Mouse (Mus musculus) forebrain, embryonic 13.5 days (tissue): ENCODE measurements around the gene Scfd1. TPM values are rescaled to one million over a fixed set of nuclear protein-coding genes. Genes with fewer than 3 reads are reported as not detected.

Experiments
- ATAC-seq: fragments of 200-750 bp; cut with Nextera tagmentation; 2 replicates; pipeline ENCODE4 v1.8.0; 2017
- H3K27ac ChIP-seq: fragments of 300-500 bp; sonication (generic); 2 replicates; pipeline ENCODE4 v1.5.1; 2015; ENCODE audit warnings: inconsistent platforms, mild to moderate bottlenecking, moderate library complexity
- H3K27me3 ChIP-seq: fragments of 300-500 bp; sonication (generic); 2 replicates; pipeline ENCODE4 v1.6.1; 2015; ENCODE audit warnings: mild to moderate bottlenecking, inconsistent platforms
- H3K36me3 ChIP-seq: fragments of 300-500 bp; sonication (generic); 2 replicates; pipeline ENCODE4 v1.6.1; 2015; ENCODE audit warnings: mild to moderate bottlenecking, inconsistent platforms; ENCODE audit not compliant: poor library complexity, severe bottlenecking
- H3K4me1 ChIP-seq: fragments of 300-500 bp; sonication (generic); 2 replicates; pipeline ENCODE4 v1.6.1; 2015; ENCODE audit warnings: inconsistent platforms
- H3K4me2 ChIP-seq: fragments of 300-500 bp; sonication (generic); 2 replicates; pipeline ENCODE4 v1.6.1; 2015; ENCODE audit warnings: inconsistent platforms, mild to moderate bottlenecking, moderate library complexity
- H3K4me3 ChIP-seq: fragments of 300-500 bp; sonication (generic); 2 replicates; pipeline ENCODE4 v1.5.1; 2015; ENCODE audit warnings: mild to moderate bottlenecking, inconsistent platforms
- H3K9ac ChIP-seq: fragments of 300-500 bp; sonication (generic); 2 replicates; pipeline ENCODE4 v1.6.1; 2015; ENCODE audit warnings: mild to moderate bottlenecking, inconsistent platforms
- H3K9me3 ChIP-seq: fragments of 300-500 bp; sonication (generic); replicated peaks from 2 replicates; pipeline ENCODE4 v1.6.1; 2016; ENCODE audit warnings: inconsistent platforms
- WGBS: fragments of 180-500 bp; shearing (Covaris S2); methylation state at CpG from one replicate; pipeline ENCODE4 v1.1.7; 2015; 5-methylcytosine and 5-hydroxymethylcytosine counted together
- polyA plus RNA-seq: library from polyadenylated mRNA; unstranded; fragments of >200 nt; fragmentation: Nextera tagmentation; extraction: Ambion mirVana; gene quantifications from 2 replicates; pipeline ENCODE4 v1.2.1, GENCODE M21; 2015

Gene Scfd1
- polyA plus RNA-seq: 62.8 and 65.7 TPM in 2 replicates

DNA sequence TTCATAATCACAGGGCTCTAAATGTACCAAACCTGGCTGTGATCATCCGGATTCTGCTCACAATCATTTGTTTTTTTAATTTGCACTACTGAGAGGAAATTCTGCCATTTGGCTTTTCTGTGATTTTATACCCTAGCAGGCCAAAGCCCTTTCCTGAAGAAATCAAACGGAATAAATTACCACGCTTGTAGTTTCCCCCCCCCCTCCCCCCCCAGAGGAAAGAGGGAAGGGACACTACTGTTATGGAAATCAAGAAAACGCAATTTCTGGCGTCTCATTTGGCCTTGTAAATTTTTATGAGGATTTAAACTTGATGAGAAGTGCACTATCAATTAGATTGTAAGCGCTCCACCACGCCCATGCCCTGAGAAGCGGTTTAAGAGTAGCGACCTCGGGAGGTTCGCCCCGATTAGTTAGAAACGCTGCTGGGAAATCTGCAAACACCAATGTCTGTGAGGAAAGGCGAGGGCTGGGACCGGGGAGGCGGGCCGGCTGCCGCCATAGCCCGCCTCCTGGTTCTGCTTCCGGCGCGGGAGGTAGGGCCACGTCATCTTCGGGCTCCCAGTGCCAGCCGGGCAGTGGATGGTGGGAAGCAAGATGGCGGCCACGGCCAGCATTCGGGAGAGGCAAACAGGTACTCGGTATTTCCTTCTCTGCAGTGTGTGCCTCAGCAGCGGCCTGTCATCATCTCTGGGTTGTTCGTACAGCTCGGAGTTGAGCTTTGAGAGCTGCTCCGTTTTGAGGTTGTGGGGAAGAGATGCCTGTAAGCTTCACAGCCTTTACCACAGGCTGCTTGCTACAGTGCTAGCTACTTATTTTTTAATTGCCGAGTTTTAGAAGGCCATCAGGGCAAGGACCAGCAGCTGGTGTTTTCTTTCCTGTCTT, at the start of gene Scfd1:
Scfd1 (plus strand) TSS at position 508 of the 885 bp plus-strand sequence.
- peak; percentile 100 for ATAC-seq
- Histone ChIP-seq H3K27ac (peak within 1 kb of the TSS; percentile 77), H3K36me3 (peaks cover 25% of the 10 kb centered on the region), H3K27me3 (no peaks in the 10 kb centered on the region), H3K4me3 (peak within 1 kb of the TSS; percentile 69), H3K4me1 (peaks cover 4% of the 10 kb centered on the region; the same call in 1 of the 2 replicates), H3K4me2 (peak within 1 kb of the TSS; percentile 68), H3K9me3 (no peaks in the 10 kb centered on the region), H3K9ac (peak within 1 kb of the TSS; percentile 80)
- under 1% methylated on average over 33 of the region's 34 CpGs for WGBS

DNA sequence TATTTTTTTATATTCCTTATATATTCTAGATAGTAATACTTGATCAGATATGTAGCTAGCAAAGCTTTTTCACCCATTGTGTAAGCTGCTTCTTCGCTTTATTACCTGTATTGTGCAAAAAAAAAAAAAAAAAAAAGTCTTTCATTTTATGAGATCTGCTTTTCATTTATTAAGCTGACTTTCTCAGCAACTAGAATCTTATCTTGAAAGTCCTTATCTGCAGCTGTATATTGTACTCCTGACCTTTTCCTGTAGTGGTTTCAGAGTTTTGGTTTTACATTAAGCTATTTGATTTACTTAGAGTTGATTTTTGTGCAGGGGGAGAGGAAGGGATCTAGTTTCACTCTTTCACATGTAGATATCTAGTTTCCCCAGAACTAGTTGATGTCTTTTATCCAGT, 40.3 kb upstream of the Scfd1 start:
- no peaks in the 10 kb centered on the region for H3K27me3 ChIP-seq
- no peaks in the 10 kb centered on the region for H3K4me1 ChIP-seq
- WGBS: 100% methylated on average over 1 of the region's 1 CpGs
- no peak overlapping the region for H3K4me3 ChIP-seq
- H3K4me2 ChIP-seq: no peak overlapping the region
- H3K9ac ChIP-seq: no peak overlapping the region
- H3K9me3 ChIP-seq: no peaks in the 10 kb centered on the region
- no peaks in the 10 kb centered on the region for H3K36me3 ChIP-seq
- ATAC-seq: no peak
- no peak overlapping the region for H3K27ac ChIP-seq

GRCm38 (mm10) chr12:51346121-51346520, 31.2 kb upstream of the Scfd1 start:
- H3K4me1 ChIP-seq: peaks cover 23% of the 10 kb centered on the region
- H3K27ac ChIP-seq: no peak overlapping the region
- no peak for ATAC-seq
- H3K27me3 ChIP-seq: no peaks in the 10 kb centered on the region
- H3K9me3 ChIP-seq: no peaks in the 10 kb centered on the region
- WGBS: 32% methylated on average over 4 of the region's 4 CpGs
- H3K36me3 ChIP-seq: no peaks in the 10 kb centered on the region
- no peak overlapping the region for H3K4me2 ChIP-seq
- H3K4me3 ChIP-seq: no peak overlapping the region
- H3K9ac ChIP-seq: no peak overlapping the region

DNA sequence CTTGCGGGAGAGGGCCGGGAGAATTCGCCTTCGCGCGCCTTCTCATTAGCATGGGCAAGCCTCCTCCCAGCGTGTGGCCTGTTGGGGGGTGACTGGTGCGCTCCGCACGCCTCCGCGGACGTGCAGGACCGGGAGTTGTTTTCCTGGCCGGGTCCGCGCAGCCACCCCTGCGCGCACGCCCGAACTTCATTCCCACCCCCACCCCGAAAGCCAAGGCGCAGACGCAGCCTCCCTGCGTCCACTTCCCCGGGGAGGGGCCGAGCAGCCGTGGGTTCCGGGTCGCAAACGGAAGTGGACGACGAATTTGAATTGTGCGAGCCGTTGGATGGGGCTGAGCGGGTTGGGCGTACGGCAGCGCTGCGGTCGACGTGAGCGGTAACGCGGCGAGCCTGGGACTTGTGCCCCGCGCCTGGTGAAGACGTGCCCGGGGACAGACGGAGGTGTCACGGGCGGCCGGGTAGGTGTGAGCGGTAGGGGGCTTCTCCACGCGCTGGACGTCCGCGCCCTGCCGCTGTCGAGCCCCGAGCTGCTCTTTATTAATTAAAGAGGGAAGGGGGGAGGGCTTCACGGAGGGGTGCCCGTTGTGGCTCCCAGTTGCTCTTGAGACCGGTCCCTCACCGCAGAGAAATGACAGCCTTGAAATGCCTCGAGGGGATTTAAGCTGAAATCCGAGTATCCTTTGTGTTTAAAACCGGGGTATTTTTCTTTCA, 29.2 kb upstream of the Scfd1 start, which contains the start of gene G2e3:
G2e3 (plus strand) TSS at position 74 of the 710 bp plus-strand sequence.
- peak; percentile 97 for ATAC-seq

GRCm38 (mm10) chr12:51348698-51348998, 28.7 kb upstream of the Scfd1 start:
- Histone ChIP-seq H3K9me3 (no peaks in the 10 kb centered on the region), H3K4me3 (peak overlapping the region; percentile 85), H3K4me2 (peak overlapping the region; percentile 61), H3K36me3 (peaks cover 20% of the 10 kb centered on the region), H3K27ac (peak overlapping the region; percentile 98), H3K4me1 (peaks cover 23% of the 10 kb centered on the region), H3K27me3 (no peaks in the 10 kb centered on the region), H3K9ac (peak overlapping the region; percentile 91)
- peak; percentile 50 for ATAC-seq
- under 1% methylated on average over 10 of the region's 10 CpGs for WGBS

More for the DNA sequence above, 29.2 kb upstream of the Scfd1 start, which contains the start of gene G2e3:
- Histone ChIP-seq H3K4me2 (peak within 1 kb of the TSS; percentile 61), H3K4me1 (peaks cover 23% of the 10 kb centered on the region), H3K27ac (peak within 1 kb of the TSS; percentile 98), H3K9ac (peak within 1 kb of the TSS; percentile 91), H3K27me3 (no peaks in the 10 kb centered on the region), H3K9me3 (no peaks in the 10 kb centered on the region), H3K4me3 (peak within 1 kb of the TSS; percentile 85), H3K36me3 (peaks cover 15% of the 10 kb centered on the region)
- under 1% methylated on average over 70 of the region's 70 CpGs for WGBS

DNA sequence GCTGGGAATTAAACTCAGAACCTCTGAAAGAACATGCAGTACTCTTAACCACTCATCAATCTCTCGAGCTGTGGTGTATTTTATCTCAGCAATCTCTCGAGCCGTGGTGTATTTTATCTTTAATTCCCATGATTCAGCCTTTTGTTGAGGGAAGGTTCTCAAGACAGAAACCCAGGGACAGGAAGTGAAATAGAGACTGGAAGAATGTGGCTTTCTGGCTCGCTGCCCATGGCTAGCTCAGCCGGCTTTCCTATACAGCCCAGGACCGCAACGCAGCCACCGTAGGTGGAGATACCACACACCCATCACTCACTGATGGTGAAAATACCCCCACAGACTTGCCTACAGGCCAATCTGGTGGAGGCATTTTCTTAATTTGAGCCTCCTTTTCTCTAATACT, 22.0 kb upstream of the Scfd1 start:
- Histone ChIP-seq H3K4me1 (peaks cover 7% of the 10 kb centered on the region), H3K4me3 (no peak overlapping the region), H3K36me3 (peaks cover 76% of the 10 kb centered on the region), H3K27me3 (no peaks in the 10 kb centered on the region), H3K9ac (no peak overlapping the region), H3K4me2 (no peak overlapping the region), H3K27ac (no peak overlapping the region), H3K9me3 (no peaks in the 10 kb centered on the region)
- 88% methylated on average over 8 of the region's 8 CpGs for WGBS
- ATAC-seq: no peak

DNA sequence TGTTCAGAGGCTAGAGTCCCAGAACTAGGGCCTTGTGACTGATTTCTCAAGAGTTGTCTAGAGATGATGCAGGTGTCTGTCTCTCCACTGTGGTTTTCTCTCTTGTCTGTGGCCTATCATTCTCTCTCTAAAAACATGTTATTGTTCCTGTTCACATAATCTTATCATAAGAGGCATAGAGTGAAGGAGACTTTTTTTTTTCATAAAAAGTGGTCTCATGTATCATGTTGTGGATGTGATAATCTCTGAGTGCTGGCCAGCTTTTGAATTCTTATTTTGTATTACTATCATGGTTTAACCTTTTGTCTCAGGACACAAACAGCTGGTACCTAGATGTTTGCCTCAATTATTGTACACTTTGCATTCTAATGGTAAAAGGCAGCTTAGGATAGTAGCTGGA, 16.0 kb upstream of the Scfd1 start:
- Histone ChIP-seq H3K4me2 (no peak overlapping the region), H3K4me3 (no peak overlapping the region), H3K27me3 (no peaks in the 10 kb centered on the region), H3K4me1 (no peaks in the 10 kb centered on the region), H3K27ac (no peak overlapping the region), H3K9ac (no peak overlapping the region), H3K36me3 (peaks cover 82% of the 10 kb centered on the region), H3K9me3 (no peaks in the 10 kb centered on the region)
- ATAC-seq: no peak

DNA sequence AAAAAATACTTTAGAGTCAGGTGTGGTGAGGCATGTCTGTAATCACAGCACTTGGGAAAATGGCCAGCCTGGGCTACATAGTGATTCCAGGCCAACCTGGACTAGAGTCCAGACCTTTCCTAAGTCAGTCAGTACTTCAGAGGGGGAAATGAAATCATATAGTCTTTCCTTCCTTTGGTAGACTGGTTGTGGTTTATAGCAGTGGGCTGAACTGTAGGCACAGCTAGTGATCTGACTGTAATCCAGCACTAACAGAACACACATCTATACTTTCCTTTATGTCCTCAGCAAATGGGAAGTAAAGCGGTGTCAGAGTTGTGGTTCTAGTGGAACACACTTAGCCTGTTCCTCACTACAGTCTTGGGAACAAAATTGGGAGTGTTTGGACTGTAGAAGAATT, 14.4 kb upstream of the Scfd1 start:
- Histone ChIP-seq H3K9ac (no peak overlapping the region), H3K4me3 (no peak overlapping the region), H3K27ac (no peak overlapping the region), H3K9me3 (no peaks in the 10 kb centered on the region), H3K27me3 (no peaks in the 10 kb centered on the region), H3K4me1 (no peaks in the 10 kb centered on the region), H3K36me3 (peaks cover 78% of the 10 kb centered on the region), H3K4me2 (no peak overlapping the region)
- 97% methylated on average over 1 of the region's 1 CpGs for WGBS
- no peak for ATAC-seq

- Histone ChIP-seq H3K27me3 (no peaks in the 10 kb centered on the region), H3K27ac (no peak overlapping the region), H3K4me2 (no peak overlapping the region), H3K9ac (no peak overlapping the region), H3K36me3 (peaks cover 70% of the 10 kb centered on the region), H3K9me3 (no peaks in the 10 kb centered on the region), H3K4me1 (no peaks in the 10 kb centered on the region), H3K4me3 (no peak overlapping the region)
- WGBS: 99% methylated on average over 3 of the region's 3 CpGs
- ATAC-seq: no peak
These were observed 8.8 kb upstream of the Scfd1 start for GRCm38 (mm10) chr12:51368504-51368903.

GRCm38 (mm10) chr12:51377888-51378190, 529 bp downstream of the Scfd1 start:
- 21% methylated on average over 6 of the region's 6 CpGs for WGBS
- Histone ChIP-seq H3K4me2 (peak overlapping the region; percentile 68), H3K9ac (peak overlapping the region; percentile 80), H3K27me3 (no peaks in the 10 kb centered on the region), H3K36me3 (peaks cover 19% of the 10 kb centered on the region), H3K4me3 (peak overlapping the region; percentile 69), H3K27ac (peak overlapping the region; percentile 77; the same call in 1 of the 2 replicates), H3K9me3 (no peaks in the 10 kb centered on the region), H3K4me1 (peaks cover 4% of the 10 kb centered on the region; the same call in 1 of the 2 replicates)
- no peak for ATAC-seq

DNA sequence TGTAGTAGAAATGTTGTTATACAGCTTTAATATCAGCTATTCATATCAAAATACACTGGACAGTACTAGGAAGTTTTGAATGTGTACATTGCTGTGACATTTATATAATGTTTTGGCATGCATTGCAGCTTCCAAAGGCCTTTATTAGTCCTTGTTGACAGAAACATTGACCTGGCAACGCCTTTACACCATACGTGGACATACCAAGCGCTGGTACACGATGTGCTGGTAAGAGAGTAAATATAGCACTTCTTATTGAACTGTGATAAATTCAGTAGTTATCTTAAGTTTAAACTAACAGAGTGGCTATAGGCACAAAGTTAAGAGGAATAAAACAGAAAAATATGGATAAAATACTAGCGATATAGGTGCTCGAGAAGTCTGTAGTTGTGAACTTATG, 22.6 kb downstream of the Scfd1 start:
- no peak for ATAC-seq
- H3K9ac ChIP-seq: no peak overlapping the region
- WGBS: 94% methylated on average over 6 of the region's 6 CpGs
- no peak overlapping the region for H3K4me2 ChIP-seq
- H3K4me1 ChIP-seq: no peaks in the 10 kb centered on the region
- no peak overlapping the region for H3K27ac ChIP-seq
- no peaks in the 10 kb centered on the region for H3K27me3 ChIP-seq
- H3K4me3 ChIP-seq: no peak overlapping the region
- peaks cover 46% of the 10 kb centered on the region for H3K36me3 ChIP-seq
- no peaks in the 10 kb centered on the region for H3K9me3 ChIP-seq

- no peaks in the 10 kb centered on the region for H3K4me1 ChIP-seq
- no peaks in the 10 kb centered on the region for H3K9me3 ChIP-seq
- H3K4me2 ChIP-seq: no peak overlapping the region
- H3K4me3 ChIP-seq: no peak overlapping the region
- H3K27me3 ChIP-seq: no peaks in the 10 kb centered on the region
- H3K9ac ChIP-seq: no peak overlapping the region
- 74% methylated on average over 5 of the region's 5 CpGs for WGBS
- peaks cover 31% of the 10 kb centered on the region for H3K36me3 ChIP-seq
- ATAC-seq: peak; percentile 50; the same call in 1 of the 2 replicates
- H3K27ac ChIP-seq: no peak overlapping the region
These were observed 24.9 kb downstream of the Scfd1 start for GRCm38 (mm10) chr12:51402060-51402698.
